Mouse (Mus musculus) testis, adult 2 months (tissue): Measurements from ENCODE around the gene Mapre3. TPM values are rescaled to one million over a fixed set of nuclear protein-coding genes. Genes with fewer than 3 reads are reported as not detected.

Experiments
- H3K27ac ChIP-seq: fragments of 200-500 bp; 2 replicates; pipeline ENCODE4 v1.5.1; 2012; ENCODE audit warnings: low read depth, low read length; ENCODE audit not compliant: control insufficient read depth, insufficient read depth
- H3K27me3 ChIP-seq: fragments of 200-500 bp; 2 replicates; pipeline ENCODE4 v1.6.1; 2012; ENCODE audit warnings: mild to moderate bottlenecking, low read length, moderate library complexity; ENCODE audit not compliant: control insufficient read depth, insufficient read depth
- H3K36me3 ChIP-seq: fragments of 200-500 bp; 2 replicates; pipeline ENCODE4 v1.6.1; 2012; ENCODE audit warnings: mild to moderate bottlenecking, low read length; ENCODE audit not compliant: control insufficient read depth, insufficient read depth
- H3K4me1 ChIP-seq: fragments of 200-500 bp; 2 replicates; pipeline ENCODE4 v1.6.1; 2012; ENCODE audit warnings: low read length; ENCODE audit not compliant: control insufficient read depth, insufficient read depth
- H3K4me3 ChIP-seq: fragments of 200-500 bp; 2 replicates; pipeline ENCODE4 v1.5.1; 2012; ENCODE audit warnings: low read depth, mild to moderate bottlenecking, low read length, moderate library complexity, mixed read lengths; ENCODE audit not compliant: control insufficient read depth
- CTCF ChIP-seq: fragments of 200-500 bp; IDR thresholded peaks from 2 replicates; pipeline ENCODE4 v1.5.1; 2012; ENCODE audit warnings: low read depth, mild to moderate bottlenecking, inconsistent platforms, low read length, moderate library complexity; ENCODE audit not compliant: control insufficient read depth, insufficient read depth, insufficient replicate concordance
- POLR2A ChIP-seq: fragments of 200-500 bp; IDR thresholded peaks from 2 replicates; pipeline ENCODE4 v1.6.1; 2012; ENCODE audit warnings: low read depth, mild to moderate bottlenecking, inconsistent platforms, low read length, moderate library complexity; ENCODE audit not compliant: control insufficient read depth
- polyA plus RNA-seq: library from polyadenylated mRNA; depleted of rRNA; stranded (reverse); fragments of >200 nt; gene quantifications from 2 replicates; pipeline ENCODE4 v1.2.3, GENCODE M21; 2012

The Mapre3 gene
- polyA plus RNA-seq, 1 experiment = 342 TPM

DNA sequence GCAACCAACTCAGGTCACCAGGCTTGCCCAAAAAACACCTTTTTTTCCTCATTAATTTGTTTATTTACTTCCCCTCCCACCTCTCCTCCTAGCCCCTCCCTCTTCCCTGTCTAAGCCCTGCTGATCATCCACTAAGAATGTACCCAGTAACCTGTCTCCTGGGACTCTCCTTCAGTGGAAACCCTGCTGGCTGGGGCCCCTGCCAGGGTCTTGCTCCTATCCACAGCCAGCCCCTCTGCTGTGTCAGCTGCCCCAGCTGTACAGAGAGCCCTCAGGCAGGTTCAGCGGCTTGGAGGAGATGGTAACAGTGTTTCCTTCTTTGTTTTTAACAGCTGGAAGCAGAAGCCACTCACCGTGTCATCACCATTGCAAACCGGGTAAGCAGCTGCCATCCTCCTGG is 33.3 kb upstream of the Mapre3 start:
- Histone ChIP-seq H3K4me1 (peaks cover 2% of the 10 kb centered on the region), H3K27ac (no peak overlapping the region), H3K36me3 (no peaks in the 10 kb centered on the region), H3K4me3 (no peak overlapping the region), H3K27me3 (no peaks in the 10 kb centered on the region)
- TF ChIP-seq POLR2A (no peak), CTCF (no peak)

GRCm38 (mm10) chr5:30787381-30787780 is 27.1 kb upstream of the Mapre3 start:
- no peak overlapping the region for H3K4me3 ChIP-seq
- no peaks in the 10 kb centered on the region for H3K27me3 ChIP-seq
- H3K27ac ChIP-seq = no peak overlapping the region
- no peaks in the 10 kb centered on the region for H3K4me1 ChIP-seq
- no peaks in the 10 kb centered on the region for H3K36me3 ChIP-seq
- TF ChIP-seq CTCF (no peak), POLR2A (no peak)

DNA sequence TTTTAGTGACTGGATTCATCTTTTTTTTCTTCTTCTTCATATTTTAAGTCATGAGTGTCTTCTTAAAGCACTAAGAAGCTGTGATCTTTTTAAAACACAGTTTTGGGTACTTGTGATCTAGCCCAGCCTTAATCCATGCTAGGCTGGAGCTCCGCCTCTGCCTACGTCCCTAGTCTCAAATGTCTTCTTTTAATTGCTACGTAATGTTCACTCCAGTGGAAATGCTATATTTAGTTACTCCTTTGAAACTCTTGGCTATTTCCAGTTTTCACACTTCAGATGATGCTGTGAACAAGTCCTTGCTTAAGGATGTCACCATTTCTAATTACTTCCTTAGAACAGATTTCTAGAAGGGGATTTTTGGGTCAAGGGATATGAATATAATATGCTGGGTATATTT is 24.4 kb upstream of the Mapre3 start:
- no peaks in the 10 kb centered on the region for H3K4me1 ChIP-seq
- no peaks in the 10 kb centered on the region for H3K27me3 ChIP-seq
- no peak overlapping the region for H3K27ac ChIP-seq
- TF ChIP-seq CTCF (no peak), POLR2A (no peak)
- H3K36me3 ChIP-seq = no peaks in the 10 kb centered on the region
- no peak overlapping the region for H3K4me3 ChIP-seq

DNA sequence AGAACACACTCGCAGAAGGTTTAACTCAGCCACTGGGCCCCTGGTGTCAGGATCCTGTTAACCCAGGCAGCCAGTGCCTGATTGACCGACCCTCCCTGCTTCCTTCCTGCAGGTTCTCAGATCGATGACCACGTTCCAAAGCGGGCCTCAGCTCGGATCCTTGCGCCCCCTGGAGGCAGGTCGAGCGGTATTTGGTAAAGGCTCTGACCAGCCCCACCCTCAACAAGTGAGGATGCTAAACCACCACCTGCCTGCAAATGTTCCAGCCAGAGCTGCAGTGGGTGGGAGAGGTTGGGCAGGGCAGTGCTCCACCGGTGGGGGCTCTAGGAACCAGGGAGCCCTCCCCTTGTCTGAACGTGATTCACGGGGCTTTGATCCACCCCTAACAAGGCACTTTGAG is 18.3 kb upstream of the Mapre3 start:
- no peaks in the 10 kb centered on the region for H3K27me3 ChIP-seq
- no peaks in the 10 kb centered on the region for H3K36me3 ChIP-seq
- H3K27ac ChIP-seq = no peak overlapping the region

GRCm38 (mm10) chr5:30797482-30797881 is 17.0 kb upstream of the Mapre3 start:
- no peak for TF ChIP-seq POLR2A
- no peaks in the 10 kb centered on the region for H3K27me3 ChIP-seq
- no peaks in the 10 kb centered on the region for H3K36me3 ChIP-seq
- no peak overlapping the region for H3K27ac ChIP-seq
- no peaks in the 10 kb centered on the region for H3K4me1 ChIP-seq
- no peak overlapping the region for H3K4me3 ChIP-seq

More for the DNA sequence above, 18.3 kb upstream of the Mapre3 start:
- peak; percentile 68; the same call in 1 of the 2 replicates for TF ChIP-seq CTCF
- no peak for TF ChIP-seq POLR2A
- Histone ChIP-seq H3K4me1 (no peaks in the 10 kb centered on the region), H3K4me3 (no peak overlapping the region)

- Histone ChIP-seq H3K4me1 (no peaks in the 10 kb centered on the region), H3K36me3 (no peaks in the 10 kb centered on the region), H3K27ac (no peak overlapping the region), H3K27me3 (no peaks in the 10 kb centered on the region), H3K4me3 (no peak overlapping the region)
- TF ChIP-seq CTCF = no peak
- TF ChIP-seq POLR2A = no peak
These were observed 16.5 kb upstream of the Mapre3 start for GRCm38 (mm10) chr5:30797982-30798381.

- no peak for TF ChIP-seq POLR2A
- TF ChIP-seq CTCF = no peak
- no peaks in the 10 kb centered on the region for H3K4me1 ChIP-seq
- H3K27me3 ChIP-seq = no peaks in the 10 kb centered on the region
- no peak overlapping the region for H3K4me3 ChIP-seq
- no peaks in the 10 kb centered on the region for H3K36me3 ChIP-seq
- H3K27ac ChIP-seq = no peak overlapping the region
These were observed 15.5 kb upstream of the Mapre3 start for GRCm38 (mm10) chr5:30798965-30799364.

- TF ChIP-seq POLR2A (no peak), CTCF (no peak)
- no peaks in the 10 kb centered on the region for H3K27me3 ChIP-seq
- no peak overlapping the region for H3K27ac ChIP-seq
- no peak overlapping the region for H3K4me3 ChIP-seq
- H3K4me1 ChIP-seq = no peaks in the 10 kb centered on the region
- H3K36me3 ChIP-seq = no peaks in the 10 kb centered on the region
These were observed 11.5 kb upstream of the Mapre3 start for GRCm38 (mm10) chr5:30802724-30803467.
